Mouse (Mus musculus) mature B cell (primary cell): Measurements from ENCODE around the gene Ano2.

ENCODE experiments used
- in situ Hi-C: fragments of 300-500 bp; cut with MboI; formaldehyde crosslinking; loops from 2 replicates; pipeline ENCODE4 v1.14.3; 2019

Ano2 gene

GRCm38 (mm10) chr6:125690057-125690703 is at the start of gene Ano2:
Ano2 (plus strand) TSS chr6:125690419.
- in situ Hi-C loops, result no loop called here

GRCm38 (mm10) chr6:125640486-125640885 is 49.7 kb upstream of the Ano2 start:
- in situ Hi-C loops, result no loop called here

GRCm38 (mm10) chr6:125641146-125641545 is 49.1 kb upstream of the Ano2 start:
- in situ Hi-C loops, result no loop called here

- in situ Hi-C loops, result no loop called here
Observed at GRCm38 (mm10) chr6:125648964-125649363, 41.3 kb upstream of the Ano2 start.

- in situ Hi-C loops, result no loop called here
Observed at GRCm38 (mm10) chr6:125651335-125651734, 38.9 kb upstream of the Ano2 start.

- in situ Hi-C loops, result no loop called here
Observed at GRCm38 (mm10) chr6:125653416-125653815, 36.8 kb upstream of the Ano2 start.

GRCm38 (mm10) chr6:125656921-125657320 is 33.3 kb upstream of the Ano2 start:
- in situ Hi-C loops, result no loop called here

- in situ Hi-C loops, result no loop called here
Observed at GRCm38 (mm10) chr6:125657966-125658365, 32.3 kb upstream of the Ano2 start.

- in situ Hi-C loops, result no loop called here
Observed at GRCm38 (mm10) chr6:125661106-125661877, 28.9 kb upstream of the Ano2 start.

- in situ Hi-C loops, result no loop called here
Observed at GRCm38 (mm10) chr6:125663906-125664305, 26.3 kb upstream of the Ano2 start.

- in situ Hi-C loops, result no loop called here
Observed at GRCm38 (mm10) chr6:125671835-125672234, 18.4 kb upstream of the Ano2 start.

GRCm38 (mm10) chr6:125678492-125678891 is 11.7 kb upstream of the Ano2 start:
- in situ Hi-C loops, result no loop called here

- in situ Hi-C loops, result no loop called here
Observed at GRCm38 (mm10) chr6:125680613-125681012, 9.6 kb upstream of the Ano2 start.

- in situ Hi-C loops, result no loop called here
Observed at GRCm38 (mm10) chr6:125685420-125685819, 4.8 kb upstream of the Ano2 start.

- in situ Hi-C loops, result no loop called here
Observed at GRCm38 (mm10) chr6:125687986-125688385, 2.2 kb upstream of the Ano2 start.

GRCm38 (mm10) chr6:125701146-125701545 is 10.9 kb downstream of the Ano2 start:
- in situ Hi-C loops, result no loop called here

GRCm38 (mm10) chr6:125711261-125711660 is 21.0 kb downstream of the Ano2 start:
- in situ Hi-C loops, result no loop called here

- in situ Hi-C loops, result no loop called here
Observed at GRCm38 (mm10) chr6:125726408-125726807, 36.2 kb downstream of the Ano2 start.

- in situ Hi-C loops, result no loop called here
Observed at GRCm38 (mm10) chr6:125727484-125727911, 37.3 kb downstream of the Ano2 start.

GRCm38 (mm10) chr6:125729471-125729870 is 39.3 kb downstream of the Ano2 start:
- in situ Hi-C loops, result no loop called here

GRCm38 (mm10) chr6:125729986-125730535 is 39.8 kb downstream of the Ano2 start:
- in situ Hi-C loops, result no loop called here

- in situ Hi-C loops, result no loop called here
Observed at GRCm38 (mm10) chr6:125737511-125738285, 47.5 kb downstream of the Ano2 start.
